Mouse (Mus musculus) cerebellum, postnatal 25 days (tissue): Measurements from ENCODE around the gene Rufy3.

ENCODE experiments used
- DNase-seq, 2 experiments: peaks; one replicate each; pipeline ENCODE4 v3.0.0; 2021; ENCODE audit warnings: mixed read lengths in 2 of 2

Rufy3 gene

DNA sequence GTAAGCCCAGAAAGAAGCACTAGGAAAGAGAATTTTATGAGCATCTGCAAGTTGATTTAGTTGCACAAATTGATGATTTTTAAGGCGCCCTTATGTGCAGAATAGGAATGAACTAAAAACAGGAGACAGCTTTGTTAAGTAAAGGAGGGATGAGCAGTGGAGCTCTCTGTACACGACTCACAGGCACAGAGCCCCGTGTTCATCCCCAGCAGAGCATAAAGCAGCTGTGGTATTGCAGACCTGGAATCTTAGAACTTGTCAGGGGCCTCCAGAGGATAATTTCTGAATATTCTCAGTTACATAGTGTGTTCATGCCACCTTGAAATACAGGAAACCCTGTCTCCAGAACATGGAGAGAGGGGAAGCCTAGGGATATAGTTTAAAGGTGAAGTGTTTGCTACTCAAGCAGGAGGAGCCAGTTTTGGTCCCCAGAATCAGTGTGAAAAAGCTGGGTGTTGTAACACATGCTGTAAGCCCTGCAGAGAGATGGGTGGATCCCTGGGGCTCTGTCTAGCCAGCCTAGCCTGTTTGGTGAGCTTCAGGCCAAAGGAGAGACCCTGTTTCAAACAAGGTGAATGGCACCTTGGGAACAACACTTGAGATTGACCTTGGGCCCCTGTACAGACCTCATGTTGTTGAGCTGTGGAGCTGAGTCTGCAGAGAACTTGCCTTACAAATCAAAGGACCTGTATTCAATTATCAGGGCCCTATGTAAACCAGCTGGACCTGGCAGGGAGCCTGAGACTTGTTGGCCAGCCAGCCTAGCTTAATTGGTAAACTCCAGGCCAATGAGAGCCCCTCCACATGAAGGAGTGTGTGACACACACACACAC lies 10.9 kb downstream of the Rufy3 start:
- DNase-seq, result no peak

- no peak for DNase-seq
Observed at GRCm38 (mm10) chr5:88580681-88581080, 15.8 kb downstream of the Rufy3 start.

- no peak for DNase-seq
Observed at GRCm38 (mm10) chr5:88581343-88581742, 16.5 kb downstream of the Rufy3 start.

DNA sequence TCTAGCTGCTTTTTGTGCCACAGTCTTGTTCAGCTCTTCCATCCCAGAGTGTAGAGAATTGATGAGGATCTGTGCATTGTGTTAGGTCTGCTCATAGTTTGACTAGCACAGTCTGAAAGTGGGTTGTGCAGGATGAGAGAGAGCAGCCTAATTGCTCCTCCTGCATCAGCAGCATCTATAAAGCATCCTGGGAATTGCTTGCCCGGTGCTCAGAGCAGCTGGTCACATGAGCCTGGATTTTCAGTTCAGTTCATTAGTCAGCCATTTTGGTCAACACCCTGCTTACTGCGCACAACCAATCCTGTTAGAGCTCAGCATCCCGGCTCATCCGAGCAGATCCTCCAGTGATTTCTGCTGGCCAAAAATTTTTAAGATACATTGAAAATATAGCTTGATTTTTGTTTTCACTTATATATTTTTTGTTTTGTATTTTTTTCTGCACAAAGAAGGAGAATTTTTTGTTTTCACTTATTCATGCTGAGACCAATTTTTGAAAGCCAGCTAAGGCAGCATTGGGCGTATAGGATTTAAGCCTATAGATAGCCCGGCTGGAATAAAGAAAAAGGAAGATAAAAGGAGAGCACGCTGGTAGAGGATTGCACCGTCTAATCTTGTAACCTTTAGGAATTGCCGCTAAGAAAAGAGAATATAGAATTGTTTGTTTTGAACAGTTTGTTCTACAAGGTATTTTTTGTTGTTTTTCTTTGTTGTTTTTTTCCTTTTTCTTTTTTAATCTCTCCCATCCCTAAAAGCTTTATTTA lies 18.6 kb downstream of the Rufy3 start:
- peak; percentile 88 for DNase-seq

- peak; percentile 71 to 74 for DNase-seq
Observed at GRCm38 (mm10) chr5:88584061-88584460, 19.2 kb downstream of the Rufy3 start.

DNA sequence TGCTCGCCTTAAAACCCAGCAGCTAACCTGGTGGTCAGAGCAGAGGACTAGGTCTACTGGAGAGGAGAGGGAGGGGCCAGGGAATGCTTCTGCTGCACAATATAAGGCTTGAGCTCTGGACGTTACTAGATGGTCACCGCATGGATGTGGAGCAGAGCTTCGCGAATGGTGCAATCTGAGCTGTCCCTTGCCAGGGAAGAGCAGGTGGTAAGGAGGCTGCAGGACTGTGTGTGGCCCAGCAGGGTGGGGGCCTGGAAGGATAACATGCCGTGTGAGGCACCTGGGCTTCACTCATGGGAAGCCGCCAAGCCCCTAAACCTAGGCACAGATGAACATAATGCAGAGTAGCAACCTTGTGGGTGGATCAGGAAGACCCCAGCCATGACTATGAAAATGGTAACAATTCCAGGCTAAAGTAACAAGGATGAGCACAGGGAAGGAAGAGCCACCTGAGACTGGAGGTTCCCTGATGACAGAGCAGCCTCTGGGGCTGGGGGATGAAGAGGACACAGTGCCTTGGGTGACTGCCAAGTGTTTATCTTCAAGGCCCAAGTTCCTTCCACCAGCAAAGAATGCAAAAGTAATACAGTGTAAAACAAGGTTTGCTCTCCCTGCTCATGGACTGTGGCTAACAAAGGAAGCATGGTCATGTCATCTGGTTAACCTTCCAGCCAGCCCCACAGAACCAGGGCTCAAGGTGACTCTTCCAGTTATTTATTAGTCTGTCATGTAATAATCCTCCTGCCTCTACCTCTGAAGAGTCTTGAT lies 21.8 kb downstream of the Rufy3 start:
- peak; percentile 82 to 88 for DNase-seq

DNA sequence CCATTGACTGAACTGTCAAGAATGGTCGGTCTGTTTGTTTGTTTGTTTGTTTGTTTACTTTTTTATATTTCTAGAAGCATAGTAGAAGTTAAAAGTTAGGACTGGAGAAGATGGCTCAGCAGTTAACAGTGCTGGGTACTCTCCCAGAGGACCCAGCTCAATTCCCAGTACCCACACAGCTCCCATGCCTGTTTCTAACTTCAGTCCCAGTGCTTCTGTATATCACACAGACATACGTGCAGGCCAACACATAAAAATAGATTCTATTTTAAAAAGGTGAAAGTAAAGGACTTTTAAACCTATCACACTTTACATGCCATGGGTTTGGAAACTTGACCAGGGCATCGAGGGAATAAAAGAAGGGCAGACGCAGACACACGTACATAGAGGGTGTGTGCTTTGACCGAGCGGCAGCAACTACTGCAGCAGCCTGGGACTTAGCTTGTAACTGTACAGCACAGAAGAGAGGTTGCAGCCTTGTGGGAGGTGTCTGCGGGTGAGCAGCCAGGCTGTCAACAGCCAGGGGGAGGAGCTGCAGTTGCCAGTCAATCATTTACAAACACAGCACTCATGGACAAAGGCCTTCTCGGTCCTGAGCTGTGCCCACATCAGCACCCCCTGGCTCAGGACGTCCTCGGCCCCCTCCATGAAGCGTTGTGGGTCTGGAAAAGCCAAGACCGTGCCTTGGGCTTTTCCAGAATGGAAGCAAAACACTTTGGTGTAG lies 22.5 kb downstream of the Rufy3 start:
- DNase-seq, result peak; percentile 39 to 53

GRCm38 (mm10) chr5:88588481-88588880 lies 23.6 kb downstream of the Rufy3 start:
- DNase-seq, result no peak

DNA sequence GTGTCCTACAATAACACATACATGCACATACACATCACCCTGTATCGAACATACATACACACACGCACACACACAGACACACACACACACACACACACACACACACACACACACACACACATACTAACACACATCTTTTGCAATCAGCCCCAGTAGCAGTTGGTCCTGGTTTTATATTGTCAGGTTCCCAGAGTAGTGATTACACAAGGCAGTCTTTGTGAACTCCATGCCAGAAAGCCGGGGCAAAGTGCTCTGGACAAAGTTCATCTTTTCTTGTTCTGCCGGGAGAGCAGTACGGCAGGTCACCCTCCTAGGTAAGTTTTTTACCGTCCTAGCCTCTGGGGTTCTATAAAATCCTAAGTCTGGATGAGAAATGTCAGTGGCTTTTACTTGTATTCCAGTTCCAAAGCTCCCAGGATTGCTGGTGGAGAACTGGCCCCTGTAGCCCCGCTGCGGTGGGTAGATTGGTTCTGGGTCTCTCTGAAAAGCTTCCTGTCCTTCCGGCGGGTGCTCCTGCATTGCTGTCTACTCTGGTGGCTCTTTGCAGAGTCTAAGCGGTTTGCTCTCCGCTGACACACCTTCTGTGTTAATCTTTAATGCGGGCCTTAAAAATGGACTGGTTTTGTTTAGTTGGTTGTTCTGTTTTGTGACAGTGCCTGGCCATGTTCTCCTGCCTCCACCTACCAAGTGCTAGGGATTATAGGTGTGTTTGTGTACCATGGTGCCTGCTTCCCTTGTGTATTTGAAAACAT lies 28.8 kb downstream of the Rufy3 start:
- no peak for DNase-seq

- DNase-seq, result no peak
Observed at GRCm38 (mm10) chr5:88594173-88594569, 29.3 kb downstream of the Rufy3 start.

- DNase-seq, result no peak
Observed at GRCm38 (mm10) chr5:88595537-88596455, 31.0 kb downstream of the Rufy3 start.

GRCm38 (mm10) chr5:88598961-88599360 lies 34.1 kb downstream of the Rufy3 start:
- no peak for DNase-seq

- no peak for DNase-seq
Observed at GRCm38 (mm10) chr5:88602030-88602429, 37.2 kb downstream of the Rufy3 start.

DNA sequence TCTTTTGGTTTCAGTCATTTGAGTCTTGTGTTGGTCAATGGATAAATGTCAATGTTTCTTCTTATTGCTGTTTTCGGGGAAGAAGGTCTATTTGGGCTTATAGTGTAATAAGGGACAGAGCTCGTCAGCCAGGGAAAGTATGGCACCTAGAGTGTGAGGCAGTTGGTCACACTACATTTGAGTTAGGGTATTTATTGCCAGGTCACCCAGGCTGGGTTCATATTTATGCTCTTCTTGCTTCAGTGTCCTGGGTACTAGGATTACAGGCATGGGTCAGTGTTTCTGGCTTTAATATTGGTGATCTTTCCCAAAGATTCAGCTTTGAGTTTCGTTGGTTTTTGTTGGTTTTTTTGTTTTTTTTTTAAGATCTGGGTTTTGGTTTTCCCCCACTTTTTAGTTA lies 37.9 kb downstream of the Rufy3 start:
- no peak for DNase-seq

DNA sequence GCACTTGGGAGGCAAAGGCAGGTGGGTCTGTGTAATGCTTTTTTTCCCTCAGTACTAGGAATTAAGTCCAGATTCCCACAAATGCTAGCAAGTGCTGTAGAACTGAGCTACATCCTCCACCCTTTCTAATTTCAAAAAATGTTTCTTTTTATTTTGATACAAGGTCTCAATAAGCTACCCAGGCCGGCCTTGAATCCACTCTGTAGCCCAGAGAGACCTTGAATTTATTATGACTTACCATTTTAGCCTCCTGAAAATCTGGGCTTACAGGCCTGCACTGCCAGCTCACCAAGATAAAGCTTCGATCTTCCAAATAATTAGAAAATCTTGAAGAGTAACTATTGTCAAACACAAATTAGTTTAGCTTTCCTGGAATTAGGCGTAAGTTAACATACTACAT lies 39.2 kb downstream of the Rufy3 start:
- DNase-seq, result no peak

GRCm38 (mm10) chr5:88604641-88605358 lies 40.0 kb downstream of the Rufy3 start:
- no peak for DNase-seq

DNA sequence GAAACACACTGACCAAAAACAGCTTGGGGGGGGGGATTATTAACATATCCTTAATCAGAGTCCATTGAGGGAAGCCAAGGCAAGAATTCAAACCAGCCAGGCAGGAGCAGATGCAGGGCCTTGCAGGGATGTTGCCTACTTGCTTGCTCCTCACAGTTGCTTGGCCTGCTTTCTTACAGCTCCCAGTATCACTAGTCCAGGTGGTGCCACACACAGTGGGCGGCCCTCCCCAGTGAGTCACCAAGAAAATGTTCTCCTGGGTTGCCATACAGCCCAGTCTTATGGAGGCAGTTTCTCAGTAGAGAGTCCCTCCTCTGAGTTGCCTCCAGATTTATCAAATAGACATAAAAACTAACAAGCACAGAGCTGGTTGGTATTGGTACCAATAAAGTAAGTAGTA lies 49.3 kb downstream of the Rufy3 start:
- DNase-seq, result peak in 1 of 2 experiments; percentile 5

DNA sequence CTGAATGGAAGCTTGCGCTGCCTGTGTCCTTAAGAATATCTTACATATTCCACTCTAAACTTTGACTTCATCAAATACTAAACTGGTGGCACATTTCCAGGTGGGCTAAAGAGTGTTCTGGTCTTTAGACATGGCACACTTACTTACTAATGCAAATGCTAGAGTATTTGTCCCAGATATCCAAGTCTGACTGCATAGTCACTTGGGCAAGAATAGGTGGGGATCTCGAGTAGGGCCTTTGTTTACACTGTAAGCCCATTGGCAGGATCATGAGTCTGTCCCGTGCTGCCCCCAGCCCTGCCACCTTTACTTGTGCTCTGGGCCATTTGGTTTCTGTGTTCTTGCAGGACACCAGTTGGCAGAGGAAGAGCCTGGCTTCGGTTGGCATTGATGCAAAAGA lies 52.1 kb downstream of the Rufy3 start:
- no peak for DNase-seq

DNA sequence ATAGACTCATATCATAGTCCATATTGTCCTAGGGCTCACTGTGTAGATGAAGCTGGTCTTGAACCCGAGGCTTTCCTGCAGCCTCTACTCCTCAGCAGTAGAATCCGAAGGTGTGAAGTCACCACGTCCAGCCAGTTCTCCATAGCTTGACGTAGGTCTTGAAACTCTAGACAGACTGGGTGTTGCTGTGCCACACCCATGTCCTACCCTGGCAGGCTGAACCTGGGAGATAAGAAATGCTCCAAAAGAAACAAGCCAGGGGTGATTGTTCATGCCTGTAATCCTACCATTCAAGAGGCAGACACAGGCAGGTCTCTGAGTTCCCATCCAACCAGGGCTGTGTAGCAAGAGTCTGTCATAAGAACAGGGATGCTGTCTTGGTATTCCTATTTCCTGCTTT lies 62.7 kb downstream of the Rufy3 start:
- DNase-seq, result no peak

DNA sequence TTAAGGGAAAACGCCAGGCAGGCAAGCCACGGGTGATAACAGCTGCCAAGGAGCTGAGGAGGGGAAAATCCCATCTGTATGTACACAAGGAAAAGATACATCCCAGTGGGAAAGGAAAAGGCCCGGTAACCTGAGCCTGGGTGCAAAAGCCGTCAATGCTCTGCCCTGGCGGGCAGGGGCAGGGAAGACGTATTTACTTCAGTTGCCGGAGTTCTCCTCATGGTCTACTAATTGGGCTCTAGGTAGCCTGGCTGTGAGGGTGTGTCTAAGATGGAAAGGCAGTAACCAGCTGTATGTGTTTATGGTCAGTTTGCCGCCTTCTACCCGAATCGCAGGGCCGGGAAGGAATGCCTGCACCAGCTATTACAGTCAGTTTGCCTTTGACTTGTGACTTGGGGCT lies 64.3 kb downstream of the Rufy3 start:
- no peak for DNase-seq
